Mouse (Mus musculus): ENCODE data around the gene Cct7.

The Cct7 gene

GRCm38 (mm10) chr6:85452411-85452665, 1.0 kb downstream of the Cct7 start:
- no peak for DNase-seq (ENCODE audit: low read depth, low spot score)

DNA sequence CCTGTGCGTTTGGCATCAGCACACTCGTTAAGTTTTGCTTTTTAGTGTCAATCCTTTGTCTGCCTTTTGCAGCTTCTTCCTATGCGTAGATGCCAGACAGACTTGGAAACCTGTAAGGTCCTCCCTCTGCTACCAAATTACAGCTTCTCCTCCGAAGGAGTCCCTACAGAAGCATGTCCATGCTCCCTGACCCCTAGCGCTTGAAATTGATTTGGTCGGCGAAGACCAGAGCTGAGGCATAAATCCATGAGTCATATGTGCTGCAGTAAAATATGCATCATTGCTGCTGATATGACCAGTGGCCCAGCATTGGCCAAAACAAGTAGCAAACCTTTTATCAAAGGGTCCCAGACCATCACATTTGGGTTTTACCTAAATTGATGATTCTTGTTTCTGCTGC, 1.5 kb downstream of the Cct7 start:
- DNase-seq (ENCODE audit: low read depth, low spot score): no peak

DNA sequence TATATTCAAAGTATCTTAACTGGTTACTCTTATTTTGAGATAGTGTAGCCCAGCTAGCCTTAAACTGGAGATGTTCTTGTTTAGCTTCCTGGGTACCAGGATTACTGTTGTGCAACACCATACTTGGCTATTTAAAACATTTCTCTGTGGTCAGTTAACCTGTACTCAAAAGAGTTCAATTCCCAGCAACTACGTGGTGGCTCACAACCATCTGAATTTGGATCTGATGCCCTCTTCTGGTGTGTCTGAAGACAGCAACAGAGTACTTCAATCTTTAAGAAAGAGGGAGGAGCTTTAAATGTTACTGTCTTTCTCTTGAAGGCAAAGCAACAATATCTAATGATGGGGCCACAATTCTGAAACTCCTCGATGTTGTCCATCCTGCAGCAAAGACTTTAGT, 8.3 kb downstream of the Cct7 start:
- DNase-seq (ENCODE audit: low read depth, low spot score): no peak

DNA sequence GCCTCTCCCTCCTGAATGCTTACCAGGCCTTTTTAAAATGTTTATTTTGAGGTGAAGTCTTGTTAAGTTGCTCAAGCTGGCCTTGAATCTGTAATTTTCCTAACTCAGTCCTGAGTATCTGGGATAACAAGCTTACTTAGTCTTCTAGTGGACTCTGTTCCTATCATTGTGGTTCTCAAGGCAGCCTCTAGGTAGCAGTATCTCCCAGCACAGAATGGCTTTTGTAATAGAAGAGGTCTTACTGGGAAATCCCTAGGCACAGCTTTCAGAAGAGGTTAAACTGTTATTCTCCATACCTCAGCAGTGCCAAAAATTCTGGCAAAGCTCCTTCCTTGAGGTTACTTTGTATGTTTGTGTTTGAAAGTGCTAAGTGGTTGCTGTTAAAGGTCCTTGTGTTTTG, 14.1 kb downstream of the Cct7 start:
- no peak for DNase-seq (ENCODE audit: low read depth, low spot score)

DNA sequence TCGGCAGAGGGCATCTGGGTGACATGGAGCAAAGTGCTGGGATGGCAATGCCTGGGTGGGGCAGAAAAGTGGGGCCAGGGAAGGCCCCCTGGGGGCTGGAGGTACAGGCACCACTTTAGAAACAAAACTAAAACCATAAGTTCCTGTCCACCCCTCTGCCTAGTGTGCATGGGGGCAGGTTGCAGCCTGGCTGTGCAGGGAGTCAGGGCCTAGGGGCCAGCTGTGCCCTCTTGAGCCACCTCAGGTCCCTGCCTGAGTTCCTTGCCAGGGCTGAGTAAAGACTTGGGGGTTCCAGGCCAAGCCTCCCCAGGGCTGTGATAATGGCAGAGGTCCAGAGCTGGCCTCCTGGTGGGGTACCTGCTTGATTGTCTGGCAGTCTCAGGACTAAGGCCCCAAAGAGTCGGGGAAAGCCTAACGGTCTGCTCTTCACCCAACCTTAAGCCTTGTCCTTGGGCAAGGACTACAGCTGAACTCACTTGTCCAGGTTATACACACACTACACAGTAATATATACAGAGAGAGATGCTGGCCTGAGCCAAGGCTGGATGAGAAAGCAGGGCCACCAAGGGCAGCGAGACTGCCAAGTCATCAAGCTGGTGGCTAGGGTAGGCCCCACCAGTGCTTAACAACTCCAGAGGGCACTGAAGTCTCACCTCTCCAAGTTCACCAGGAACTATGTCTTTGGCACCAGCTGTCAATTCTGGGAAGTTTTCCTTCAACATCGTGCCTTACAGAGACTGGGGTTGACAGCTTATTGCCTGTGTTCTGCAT, 18.5 kb downstream of the Cct7 start:
- no peak for DNase-seq (ENCODE audit: low read depth, low spot score)

DNA sequence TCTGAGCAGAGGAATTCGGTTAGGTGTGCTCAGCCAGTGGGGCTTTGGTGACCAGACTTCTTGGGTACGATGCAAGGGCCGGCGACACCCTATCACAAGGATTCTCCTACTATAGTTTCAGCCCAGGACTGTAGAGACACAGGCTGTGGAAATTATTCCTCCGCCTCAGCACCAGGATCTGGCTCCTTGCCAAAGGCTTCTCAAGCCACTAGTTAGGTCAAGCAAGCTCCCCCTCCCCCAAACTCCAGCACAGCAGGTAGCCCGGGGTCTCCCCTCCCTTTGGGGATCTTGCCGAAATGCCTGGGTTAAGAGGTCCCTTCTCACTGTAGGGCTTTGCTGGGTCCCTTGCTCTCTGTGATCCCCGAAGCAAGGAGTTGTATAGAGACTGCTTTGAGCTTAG, 20.6 kb downstream of the Cct7 start:
- DNase-seq (ENCODE audit: low read depth, low spot score): no peak

DNA sequence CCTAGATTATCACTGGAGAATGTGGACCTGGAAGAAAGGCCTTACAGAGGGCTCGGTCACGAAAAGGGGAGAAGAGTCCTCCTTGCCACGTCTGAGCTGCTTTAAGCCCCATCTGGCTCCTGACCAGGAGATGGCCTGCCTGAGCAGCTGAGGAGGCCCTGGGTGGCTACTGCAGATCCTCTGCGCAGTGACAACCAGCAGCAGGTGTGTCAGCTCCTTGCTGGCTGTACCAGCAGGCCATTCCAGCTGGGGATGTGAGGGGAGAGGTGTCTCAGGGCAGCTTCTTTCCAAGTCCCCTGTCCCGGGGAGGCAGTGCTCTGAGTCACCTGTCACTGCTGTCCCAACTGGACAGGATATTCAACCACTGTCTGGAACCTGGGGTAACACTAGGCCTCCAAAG, 21.2 kb downstream of the Cct7 start:
- no peak for DNase-seq (ENCODE audit: low read depth, low spot score)

DNA sequence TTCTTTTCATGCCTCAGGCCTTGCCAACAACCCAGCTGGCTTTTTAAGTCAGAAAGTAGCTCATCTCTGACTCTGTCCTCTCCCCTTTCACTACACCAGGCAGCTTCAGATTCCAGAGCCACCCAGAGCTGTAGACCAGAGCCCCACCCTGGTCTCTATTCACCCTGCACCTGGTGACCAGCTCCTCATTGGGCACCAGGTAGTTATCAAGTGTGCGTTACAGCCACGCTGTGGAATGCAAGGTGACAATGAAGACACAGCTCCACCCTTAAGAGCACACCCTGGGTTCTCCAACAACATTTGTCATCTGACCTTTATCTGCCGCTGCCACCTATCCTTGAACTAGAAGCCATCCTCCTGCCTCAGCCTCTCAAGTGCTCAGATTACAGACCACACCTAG, 24.3 kb downstream of the Cct7 start:
- no peak for DNase-seq (ENCODE audit: low read depth, low spot score)

- peak; percentile 32 for DNase-seq (ENCODE audit: low read depth, low spot score)
These were observed 26.1 kb downstream of the Cct7 start for GRCm38 (mm10) chr6:85477366-85477917.

- no peak for DNase-seq (ENCODE audit: low read depth, low spot score)
These were observed 27.1 kb downstream of the Cct7 start for GRCm38 (mm10) chr6:85478416-85478815.

DNA sequence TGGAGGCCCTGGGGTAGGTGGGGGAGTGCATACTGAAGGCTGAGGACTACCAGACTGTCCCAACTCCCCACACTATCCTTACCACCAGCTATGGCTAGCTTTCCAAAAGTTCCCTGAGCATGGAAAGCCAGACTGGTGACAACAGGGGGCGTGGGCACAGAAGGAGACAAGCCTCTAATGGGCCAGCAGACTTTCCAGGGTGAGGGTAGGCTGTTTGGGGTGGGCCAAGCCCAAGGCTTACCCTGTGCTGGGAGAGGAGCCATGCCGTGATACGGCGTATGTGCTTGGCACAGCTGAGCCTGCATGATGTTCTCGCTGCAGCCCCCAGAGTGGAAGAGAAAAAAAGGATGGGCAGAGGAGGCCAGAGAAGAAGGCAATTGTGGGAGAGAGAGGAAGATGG, 28.7 kb downstream of the Cct7 start:
- no peak for DNase-seq (ENCODE audit: low read depth, low spot score)

GRCm38 (mm10) chr6:85480685-85481084, 29.4 kb downstream of the Cct7 start:
- no peak for DNase-seq (ENCODE audit: low read depth, low spot score)

GRCm38 (mm10) chr6:85483843-85484721, 32.8 kb downstream of the Cct7 start:
- DNase-seq (ENCODE audit: low read depth, low spot score): peak; percentile 52

DNA sequence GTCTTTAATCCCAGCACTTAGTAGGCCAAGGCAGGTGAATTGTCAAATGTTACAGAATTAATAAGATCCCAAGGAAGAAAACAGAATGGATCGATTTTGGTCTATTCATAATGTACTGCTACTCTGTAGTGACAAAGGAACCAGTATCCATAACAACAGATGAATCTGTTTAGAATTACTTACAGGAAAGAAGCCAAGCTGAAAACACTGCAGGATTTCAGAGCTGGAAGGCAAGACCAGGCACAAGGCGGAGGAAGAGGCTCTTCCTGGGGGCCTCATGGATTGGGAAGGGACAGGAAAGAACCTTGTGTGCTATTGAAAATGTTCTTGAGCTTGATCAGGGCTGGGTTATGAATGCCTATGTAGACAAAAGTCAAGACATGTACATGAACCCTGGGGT, 34.4 kb downstream of the Cct7 start:
- DNase-seq (ENCODE audit: low read depth, low spot score): no peak

GRCm38 (mm10) chr6:85488510-85488909, 37.2 kb downstream of the Cct7 start:
- DNase-seq (ENCODE audit: low read depth, low spot score): no peak

DNA sequence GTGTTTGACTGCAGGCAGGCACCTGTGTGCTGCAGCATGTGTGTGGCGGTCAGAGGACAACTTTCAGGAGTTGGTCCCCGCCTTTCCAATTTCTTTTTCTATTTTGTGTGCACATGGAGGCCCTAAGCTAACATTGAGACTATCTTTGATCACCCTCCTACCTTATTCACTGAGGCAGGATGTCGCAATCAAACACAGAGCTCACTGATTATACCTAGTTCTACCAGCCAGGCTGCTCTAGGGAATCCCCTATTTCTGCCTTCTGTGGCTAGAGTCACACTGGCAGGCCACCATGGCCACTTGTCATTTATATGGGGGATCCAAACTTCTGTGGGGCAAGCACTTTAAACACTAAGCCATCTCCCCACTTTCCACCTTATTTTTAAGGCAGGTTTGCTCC, 38.4 kb downstream of the Cct7 start:
- DNase-seq (ENCODE audit: low read depth, low spot score): no peak

GRCm38 (mm10) chr6:85490252-85490651, 38.9 kb downstream of the Cct7 start:
- no peak for DNase-seq (ENCODE audit: low read depth, low spot score)

DNA sequence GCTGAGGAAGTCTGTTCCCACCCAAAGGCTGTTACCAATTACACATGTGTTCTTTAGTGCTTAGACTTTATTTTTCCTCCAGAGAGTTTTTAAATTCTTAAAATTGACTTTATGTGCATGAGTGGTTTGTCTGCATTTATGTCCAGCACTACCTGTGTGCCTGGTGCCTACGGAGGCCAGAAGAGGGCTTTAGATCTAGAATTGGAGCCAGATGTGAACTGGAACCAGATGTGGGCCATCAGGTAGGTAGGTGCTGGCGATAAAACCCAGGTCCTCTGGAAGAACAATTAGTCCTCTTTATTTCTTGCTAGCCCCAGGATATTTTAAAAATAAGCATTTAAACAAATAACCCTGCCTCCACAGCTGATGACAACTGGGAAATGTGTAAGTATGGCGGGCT, 40.3 kb downstream of the Cct7 start:
- DNase-seq (ENCODE audit: low read depth, low spot score): no peak

- DNase-seq (ENCODE audit: low read depth, low spot score): no peak
These were observed 45.7 kb downstream of the Cct7 start for GRCm38 (mm10) chr6:85496976-85497375.

GRCm38 (mm10) chr6:85498147-85498546, 46.8 kb downstream of the Cct7 start:
- no peak for DNase-seq (ENCODE audit: low read depth, low spot score)

DNA sequence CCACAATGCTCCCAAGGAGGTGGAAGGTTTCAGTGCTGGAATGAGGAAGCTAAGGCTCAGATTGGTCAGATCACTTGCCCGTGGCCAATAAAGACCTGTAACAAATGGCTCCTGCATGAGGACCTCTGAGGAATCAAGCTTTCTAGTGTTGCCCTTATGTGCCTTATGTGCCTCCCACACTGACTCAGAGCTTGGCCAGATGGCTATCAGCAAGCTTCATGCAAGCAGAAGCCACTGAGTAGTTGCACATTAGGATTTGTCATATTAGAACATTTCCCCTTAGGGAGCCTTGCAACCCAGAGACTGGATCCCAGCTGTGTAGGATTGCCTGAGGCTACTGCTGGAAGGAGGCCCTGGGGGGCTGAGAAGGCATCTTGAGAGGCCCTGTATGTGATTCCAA, 49.1 kb downstream of the Cct7 start:
- DNase-seq (ENCODE audit: low read depth, low spot score): no peak

DNA sequence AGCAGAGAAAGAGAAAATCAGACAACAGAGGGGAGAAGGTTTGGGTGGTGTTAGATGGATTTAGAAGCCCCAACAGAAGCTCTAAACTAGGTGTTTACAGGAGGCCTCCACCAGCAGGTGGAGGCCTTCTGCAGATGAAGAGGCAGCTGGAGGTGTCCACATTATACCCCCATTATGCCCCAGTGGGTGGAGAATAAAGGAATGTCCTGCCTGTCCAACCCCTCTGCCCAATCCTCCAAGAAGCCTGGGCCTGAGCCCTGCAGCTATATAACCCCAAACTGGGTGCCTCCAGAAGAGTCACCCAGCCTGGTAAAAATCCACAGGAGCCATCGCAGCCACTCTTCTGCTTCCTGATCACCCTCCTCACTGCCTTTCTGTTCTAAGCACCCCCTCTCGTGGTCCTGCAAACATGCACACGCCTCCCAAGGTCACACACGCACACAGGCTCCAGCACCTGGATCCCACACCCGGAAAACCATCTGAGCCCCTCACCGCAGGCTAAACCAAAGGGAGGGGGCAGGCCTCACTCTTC, 50.3 kb downstream of the Cct7 start:
- DNase-seq (ENCODE audit: low read depth, low spot score): no peak

Measured in CD4-positive helper T cell, adult 2 months (primary cell).